Mouse (Mus musculus): Measurements from ENCODE around the gene Zfp750. TPM values are rescaled to one million over a fixed set of nuclear protein-coding genes. Genes with fewer than 3 reads are reported as not detected.

Zfp750 gene
- polyA plus RNA-seq, 1 experiment, result 0.06 TPM

- H3K27ac ChIP-seq (ENCODE audit: insufficient read depth, low read length), result no peak overlapping the region
- H3K4me3 ChIP-seq (ENCODE audit: insufficient read depth, low read length), result no peak overlapping the region
- peaks cover 3% of the 10 kb centered on the region; the same call in 1 of the 2 replicates for H3K4me1 ChIP-seq (ENCODE audit: control insufficient read depth, insufficient read depth, low read length)
- no peak for TF ChIP-seq CTCF (IDR thresholded peaks at IDR 0.05; ENCODE audit: extremely low read depth, insufficient read depth, low read length)
- TF ChIP-seq POLR2A (IDR thresholded peaks at IDR 0.05; ENCODE audit: extremely low read depth, insufficient read depth, low read length), result no peak
Observed at GRCm38 (mm10) chr11:121543922-121544321, 24.8 kb upstream of the Zfp750 start.

DNA sequence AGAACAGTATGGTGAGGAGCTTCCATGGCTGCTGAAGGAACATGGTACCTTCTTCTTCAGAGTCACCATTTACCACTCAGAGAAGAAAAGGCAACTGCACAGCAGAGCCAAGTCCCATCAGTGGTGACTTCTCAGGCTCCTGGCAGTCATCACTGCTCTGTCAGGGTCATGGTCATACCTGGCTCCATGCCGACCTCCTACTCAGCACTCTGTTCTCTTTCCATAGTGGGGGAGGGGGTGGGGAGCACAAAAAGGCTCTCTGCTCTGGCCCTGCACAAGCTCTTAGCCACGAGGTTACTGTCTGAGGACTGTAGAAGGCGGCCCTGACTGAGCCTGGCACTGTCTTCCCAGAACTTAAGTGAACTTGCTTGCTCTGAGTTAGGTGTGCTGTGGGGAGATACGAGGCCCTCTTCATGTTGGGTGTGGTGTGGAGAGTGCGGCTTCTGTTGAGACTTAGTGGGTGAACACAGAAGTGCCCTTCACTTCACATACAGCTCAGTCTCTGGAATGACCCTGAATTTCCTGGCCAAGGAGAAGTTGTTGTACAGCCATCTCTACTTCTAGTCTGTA is 24.2 kb upstream of the Zfp750 start:
- Histone ChIP-seq H3K4me3 (ENCODE audit: insufficient read depth, low read length) (no peak overlapping the region), H3K27ac (ENCODE audit: insufficient read depth, low read length) (no peak overlapping the region), H3K4me1 (ENCODE audit: control insufficient read depth, insufficient read depth, low read length) (peaks cover 3% of the 10 kb centered on the region; the same call in 1 of the 2 replicates)
- TF ChIP-seq POLR2A (IDR thresholded peaks at IDR 0.05; ENCODE audit: extremely low read depth, insufficient read depth, low read length) (no peak), CTCF (IDR thresholded peaks at IDR 0.05; ENCODE audit: extremely low read depth, insufficient read depth, low read length) (no peak)

- peaks cover 2% of the 10 kb centered on the region; the same call in 1 of the 2 replicates for H3K4me1 ChIP-seq (ENCODE audit: control insufficient read depth, insufficient read depth, low read length)
- H3K4me3 ChIP-seq (ENCODE audit: insufficient read depth, low read length), result no peak overlapping the region
- no peak overlapping the region for H3K27ac ChIP-seq (ENCODE audit: insufficient read depth, low read length)
- TF ChIP-seq CTCF (IDR thresholded peaks at IDR 0.05; ENCODE audit: extremely low read depth, insufficient read depth, low read length) (no peak), POLR2A (IDR thresholded peaks at IDR 0.05; ENCODE audit: extremely low read depth, insufficient read depth, low read length) (no peak)
Observed at GRCm38 (mm10) chr11:121542471-121542870, 23.3 kb upstream of the Zfp750 start.

DNA sequence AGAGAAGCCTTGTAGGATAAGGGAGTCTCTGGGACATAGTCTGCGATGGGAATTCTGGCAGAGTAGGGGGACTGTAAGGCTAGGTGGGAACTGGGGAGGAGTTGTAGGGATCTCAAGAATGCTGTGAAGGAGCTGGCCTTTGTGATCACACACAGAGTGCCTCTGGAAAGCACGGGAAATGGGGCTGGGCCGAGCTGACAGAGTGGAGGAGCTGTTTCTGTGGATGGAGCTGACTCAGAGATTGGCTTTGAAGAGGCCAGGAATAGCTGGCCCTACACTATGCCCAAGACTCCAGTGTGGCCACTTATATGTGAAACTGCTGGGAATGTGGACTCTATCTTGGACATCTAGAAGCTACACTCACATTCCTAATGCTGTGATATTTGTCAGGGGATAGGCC is 17.4 kb upstream of the Zfp750 start:
- Histone ChIP-seq H3K4me3 (ENCODE audit: insufficient read depth, low read length) (no peak overlapping the region), H3K27ac (ENCODE audit: insufficient read depth, low read length) (no peak overlapping the region), H3K4me1 (ENCODE audit: control insufficient read depth, insufficient read depth, low read length) (no peaks in the 10 kb centered on the region)
- TF ChIP-seq CTCF (IDR thresholded peaks at IDR 0.05; ENCODE audit: extremely low read depth, insufficient read depth, low read length) (no peak), POLR2A (IDR thresholded peaks at IDR 0.05; ENCODE audit: extremely low read depth, insufficient read depth, low read length) (no peak)

DNA sequence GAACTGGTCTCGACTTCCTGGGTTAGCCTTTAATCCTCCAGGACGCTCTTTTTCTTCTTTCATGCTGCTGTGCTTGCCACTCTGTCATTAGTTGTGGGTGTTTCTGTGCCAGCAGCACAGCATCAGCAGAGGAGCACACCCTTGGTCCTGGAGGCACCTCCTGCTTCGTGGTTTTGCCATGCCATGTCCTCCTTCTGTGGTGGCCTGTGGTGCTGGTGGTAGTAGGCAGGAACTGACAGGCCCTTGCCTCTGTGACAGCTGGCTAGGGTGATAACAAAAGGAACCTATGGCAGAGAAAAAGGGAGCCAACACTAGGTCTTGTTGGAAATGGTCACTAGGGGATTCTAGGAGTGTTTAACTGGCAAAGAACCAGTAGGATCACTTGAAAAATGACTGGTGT is 10.6 kb upstream of the Zfp750 start:
- TF ChIP-seq POLR2A (IDR thresholded peaks at IDR 0.05; ENCODE audit: extremely low read depth, insufficient read depth, low read length), result no peak
- TF ChIP-seq CTCF (IDR thresholded peaks at IDR 0.05; ENCODE audit: extremely low read depth, insufficient read depth, low read length), result no peak
- Histone ChIP-seq H3K27ac (ENCODE audit: insufficient read depth, low read length) (no peak overlapping the region), H3K4me3 (ENCODE audit: insufficient read depth, low read length) (no peak overlapping the region), H3K4me1 (ENCODE audit: control insufficient read depth, insufficient read depth, low read length) (no peaks in the 10 kb centered on the region)

DNA sequence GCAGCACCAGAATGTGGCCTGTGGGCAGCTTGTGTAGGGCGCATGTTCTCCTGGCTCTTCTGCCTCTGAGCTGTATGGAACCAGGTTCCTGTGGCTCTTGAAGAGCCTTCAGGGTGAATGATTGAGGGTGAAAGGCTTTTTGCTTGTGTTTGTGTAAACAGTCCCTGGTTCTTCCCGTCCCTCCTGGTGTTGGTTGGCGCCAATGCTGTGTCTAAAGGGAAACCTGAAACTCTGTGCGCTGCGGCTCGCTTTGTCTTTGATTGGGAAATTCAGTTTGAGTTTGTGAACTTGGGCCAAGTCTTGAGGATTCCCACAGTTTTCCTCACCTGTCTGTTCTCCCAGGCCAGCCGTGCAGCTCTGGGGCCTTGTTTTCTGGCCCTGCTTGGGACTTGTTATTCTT is 5.1 kb upstream of the Zfp750 start:
- Histone ChIP-seq H3K4me1 (ENCODE audit: control insufficient read depth, insufficient read depth, low read length) (no peaks in the 10 kb centered on the region), H3K4me3 (ENCODE audit: insufficient read depth, low read length) (no peak overlapping the region), H3K27ac (ENCODE audit: insufficient read depth, low read length) (no peak overlapping the region)
- TF ChIP-seq CTCF (IDR thresholded peaks at IDR 0.05; ENCODE audit: extremely low read depth, insufficient read depth, low read length) (no peak), POLR2A (IDR thresholded peaks at IDR 0.05; ENCODE audit: extremely low read depth, insufficient read depth, low read length) (no peak)

DNA sequence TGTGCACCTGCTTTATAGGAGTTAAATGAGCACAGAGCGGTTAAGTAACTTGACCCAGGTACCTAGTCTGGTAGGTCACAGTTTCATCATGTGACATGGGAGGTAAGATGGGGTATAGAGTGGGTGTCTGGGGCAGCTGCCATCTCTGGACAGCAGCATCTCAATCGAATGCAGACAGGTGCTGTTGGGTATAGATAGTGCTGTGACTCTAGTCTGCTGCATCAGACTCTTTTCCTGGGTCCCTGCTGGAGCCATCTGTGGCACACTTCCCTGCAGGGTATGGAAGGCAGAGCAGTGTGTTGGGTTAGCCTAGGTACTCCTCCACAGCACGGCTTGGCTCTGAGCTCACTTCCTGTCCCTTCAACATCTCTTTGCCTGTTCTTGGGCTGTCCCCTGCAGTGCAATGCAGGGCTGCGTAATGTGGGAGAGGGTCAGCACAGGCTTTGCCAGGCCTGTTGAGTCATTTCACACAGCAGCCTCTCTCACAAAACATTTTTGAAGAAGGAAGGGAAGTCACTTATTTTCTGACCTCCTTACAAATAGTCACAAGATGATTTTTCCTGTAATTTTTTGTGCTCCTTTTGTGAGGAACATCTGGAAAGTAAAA is 3.1 kb upstream of the Zfp750 start:
- Histone ChIP-seq H3K4me1 (ENCODE audit: control insufficient read depth, insufficient read depth, low read length) (no peaks in the 10 kb centered on the region; the same call in 1 of the 2 replicates), H3K4me3 (ENCODE audit: insufficient read depth, low read length) (no peak overlapping the region), H3K27ac (ENCODE audit: insufficient read depth, low read length) (no peak overlapping the region)
- TF ChIP-seq CTCF (IDR thresholded peaks at IDR 0.05; ENCODE audit: extremely low read depth, insufficient read depth, low read length), result no peak
- no peak for TF ChIP-seq POLR2A (IDR thresholded peaks at IDR 0.05; ENCODE audit: extremely low read depth, insufficient read depth, low read length)

DNA sequence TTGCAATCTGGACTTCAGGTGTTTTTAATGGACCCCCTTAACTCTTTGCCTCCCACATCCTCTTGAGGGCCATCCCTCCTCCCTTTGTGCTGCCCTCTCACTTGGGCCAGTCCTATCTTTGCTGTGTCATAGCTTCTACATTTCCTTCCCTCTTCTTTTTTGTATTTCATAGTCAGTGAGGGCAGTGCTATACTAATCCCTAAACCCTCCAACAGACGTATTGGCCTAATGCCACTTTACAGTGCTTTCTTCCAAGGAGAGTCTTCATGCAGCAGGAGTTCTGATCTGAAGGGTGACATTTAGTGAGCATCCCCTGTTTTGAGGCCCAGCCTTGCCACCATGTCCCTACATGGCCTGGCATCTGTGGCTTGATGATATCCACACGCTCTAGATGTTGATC is 1.6 kb upstream of the Zfp750 start:
- TF ChIP-seq POLR2A (IDR thresholded peaks at IDR 0.05; ENCODE audit: extremely low read depth, insufficient read depth, low read length) (no peak), CTCF (IDR thresholded peaks at IDR 0.05; ENCODE audit: extremely low read depth, insufficient read depth, low read length) (no peak)
- H3K27ac ChIP-seq (ENCODE audit: insufficient read depth, low read length), result no peak overlapping the region
- H3K4me3 ChIP-seq (ENCODE audit: insufficient read depth, low read length), result no peak overlapping the region
- H3K4me1 ChIP-seq (ENCODE audit: control insufficient read depth, insufficient read depth, low read length), result no peaks in the 10 kb centered on the region; the same call in 1 of the 2 replicates

DNA sequence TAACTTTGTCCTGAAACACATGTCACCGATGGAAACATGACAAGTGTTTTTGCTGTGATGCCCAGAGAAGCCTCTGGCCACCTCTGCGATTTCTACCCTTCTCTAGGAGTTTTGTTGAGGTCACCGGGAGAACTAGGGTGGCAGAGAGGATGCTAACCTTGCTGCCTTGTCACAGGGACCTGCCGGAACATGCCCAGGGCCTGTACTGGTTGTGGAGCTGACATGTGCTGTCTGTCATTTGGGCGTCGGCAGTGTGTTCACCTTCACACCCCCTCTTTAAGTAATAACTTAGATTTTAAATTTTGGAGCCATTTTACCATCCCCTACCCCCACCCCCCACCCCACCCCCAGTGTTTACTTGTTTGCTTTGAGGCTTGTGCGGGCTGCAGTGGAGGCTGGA is 570 bp upstream of the Zfp750 start:
- H3K27ac ChIP-seq (ENCODE audit: insufficient read depth, low read length), result no peak overlapping the region
- H3K4me3 ChIP-seq (ENCODE audit: insufficient read depth, low read length), result no peak overlapping the region
- TF ChIP-seq CTCF (IDR thresholded peaks at IDR 0.05; ENCODE audit: extremely low read depth, insufficient read depth, low read length) (no peak), POLR2A (IDR thresholded peaks at IDR 0.05; ENCODE audit: extremely low read depth, insufficient read depth, low read length) (no peak)
- no peaks in the 10 kb centered on the region; the same call in 1 of the 2 replicates for H3K4me1 ChIP-seq (ENCODE audit: control insufficient read depth, insufficient read depth, low read length)
